30 mouse cellular contexts compared by ENCODE assay signal in the genomic region with DNA sequence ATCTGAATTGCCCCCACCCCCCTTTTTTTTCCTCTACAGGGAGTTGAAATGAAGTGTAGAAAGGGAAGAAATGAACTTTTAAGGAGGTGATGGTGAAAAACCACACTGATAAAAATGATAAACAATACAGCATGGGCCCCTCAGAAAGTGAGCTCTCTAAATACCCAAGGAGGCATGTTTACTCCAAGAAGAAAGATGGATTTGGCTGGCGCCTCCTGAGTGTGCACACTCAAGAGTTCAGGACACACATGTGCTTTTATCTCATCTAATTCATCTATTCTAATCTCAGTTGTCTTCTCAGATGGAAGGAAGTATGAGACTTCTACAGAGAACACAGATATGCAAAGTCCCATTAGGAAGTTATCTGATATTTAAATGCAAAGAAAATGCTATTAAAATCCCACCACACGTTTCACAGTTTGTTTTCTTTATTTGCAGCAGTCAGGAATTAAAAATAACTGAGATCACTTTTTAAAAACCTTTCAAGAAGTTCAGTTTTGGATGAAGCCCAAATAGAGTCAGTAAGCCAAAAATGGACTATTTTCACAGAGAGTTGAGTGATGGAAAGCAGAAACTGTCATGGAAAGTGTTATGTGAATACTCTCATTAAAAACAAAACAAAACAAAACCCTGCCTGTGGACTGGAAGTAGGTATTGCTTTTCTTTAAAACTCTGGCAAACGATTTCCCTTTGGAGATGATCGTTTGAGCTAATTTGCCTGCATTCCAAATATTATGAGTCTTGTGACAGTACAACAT.
DNase-seq lines count a peak whose midpoint lies in the region; ATAC-seq and TF ChIP-seq lines count a peak whose summit lies in the region.
"Had no signal": no experiment of that assay in that cellular context is flagged by ENCODE, and none has a peak within 500 bp of the region (broad histone marks: within the 10 kb centered on the region; RNA-seq: fewer than 3 reads in every experiment).

No protein-coding gene starts in this region.

- WGBS in intestine, embryonic 14.5 days: 24% methylated on average over 4 of the region's 4 CpGs
- WGBS in intestine, embryonic 15.5 days: 29% methylated on average over 4 of the region's 4 CpGs
- 24% methylated on average over 4 of the region's 4 CpGs for WGBS in lung, postnatal 0 days
- WGBS in stomach, embryonic 16.5 days: 25% methylated on average over 4 of the region's 4 CpGs

- no peak for TF ChIP-seq CTCF in lung, postnatal 0 days (IDR thresholded peaks at IDR 0.05)

- no peaks in the 10 kb centered on the region for H3K9me3 ChIP-seq in intestine, embryonic 14.5 days (ENCODE audit: control insufficient read depth, low read length)
- H3K9me3 ChIP-seq in intestine, embryonic 15.5 days: no peaks in the 10 kb centered on the region
- H3K9me3 ChIP-seq in lung, postnatal 0 days (ENCODE audit: low read length): no peaks in the 10 kb centered on the region
- H3K9me3 ChIP-seq in stomach, embryonic 16.5 days (replicated peaks; ENCODE audit: control insufficient read depth, low read length): no peaks in the 10 kb centered on the region
- H3K9me3 ChIP-seq: embryonic facial prominence, embryonic 15.5 days; forebrain, embryonic 13.5 days; G1E; heart, embryonic 13.5 days; hindbrain, embryonic 10.5 days; midbrain, embryonic 13.5 days; neural tube, embryonic 13.5 days had no signal

- no peak overlapping the region for H3K4me3 ChIP-seq in intestine, embryonic 14.5 days (ENCODE audit: low read depth, low read length)
- H3K4me3 ChIP-seq in intestine, embryonic 15.5 days (replicated peaks): no peak overlapping the region
- no peak overlapping the region for H3K4me3 ChIP-seq in lung, postnatal 0 days (ENCODE audit: low read depth, low read length)
- H3K4me3 ChIP-seq in stomach, embryonic 16.5 days (replicated peaks; ENCODE audit: low read length): no peak overlapping the region
- H3K4me3 ChIP-seq: embryonic facial prominence, embryonic 15.5 days; forebrain, embryonic 13.5 days; heart, embryonic 13.5 days; hindbrain, embryonic 10.5 days; midbrain, embryonic 13.5 days; neural tube, embryonic 13.5 days had no signal

- no peaks in the 10 kb centered on the region for H3K36me3 ChIP-seq in intestine, embryonic 14.5 days (ENCODE audit: control insufficient read depth, insufficient read depth, low read length)
- H3K36me3 ChIP-seq in intestine, embryonic 15.5 days: no peaks in the 10 kb centered on the region
- no peaks in the 10 kb centered on the region for H3K36me3 ChIP-seq in lung, postnatal 0 days (ENCODE audit: insufficient read depth, low read length)
- H3K36me3 ChIP-seq in stomach, embryonic 16.5 days (ENCODE audit: control insufficient read depth, insufficient read depth, low read length): no peaks in the 10 kb centered on the region
- H3K36me3 ChIP-seq: embryonic facial prominence, embryonic 15.5 days; G1E; heart, embryonic 13.5 days; hindbrain, embryonic 10.5 days; midbrain, embryonic 13.5 days; neural tube, embryonic 13.5 days had no signal

- TF ChIP-seq EP300 in lung, postnatal 0 days (IDR thresholded peaks at IDR 0.05): no peak

- H3K4me2 ChIP-seq in intestine, embryonic 14.5 days (ENCODE audit: low read length): no peak overlapping the region
- H3K4me2 ChIP-seq in intestine, embryonic 15.5 days (replicated peaks): no peak overlapping the region
- H3K4me2 ChIP-seq in lung, postnatal 0 days (replicated peaks; ENCODE audit: low read depth, low read length): no peak overlapping the region
- no peak overlapping the region for H3K4me2 ChIP-seq in stomach, embryonic 16.5 days (ENCODE audit: low read depth, low read length)
- H3K4me2 ChIP-seq: embryonic facial prominence, embryonic 15.5 days; forebrain, embryonic 13.5 days; heart, embryonic 13.5 days; midbrain, embryonic 13.5 days; neural tube, embryonic 13.5 days had no signal

- peak; percentile 5 for DNase-seq in embryo, embryonic 11 days
- DNase-seq in embryo, embryonic 9.5 days (ENCODE audit: extremely low spot score): no peak
- DNase-seq in intestine, embryonic 14.5 days (ENCODE audit: low spot score): no peak
- peak; percentile 7 for DNase-seq in lung, postnatal 0 days (ENCODE audit: low spot score)
- DNase-seq in lung, postnatal 14 days: no peak
- DNase-seq: adrenal gland, adult 8-10 months; cerebellum, adult 2 months; cerebellum, postnatal 14 days; gastrocnemius, postnatal 25 days; heart, adult 11 months; heart, postnatal 14 days; kidney, adult 8-10 months; kidney, postnatal 4 days; liver; thymus, adult 18-20 months; thymus, postnatal 36 days had no signal

- no peaks in the 10 kb centered on the region for H3K4me1 ChIP-seq in intestine, embryonic 14.5 days (replicated peaks; ENCODE audit: control insufficient read depth, insufficient read depth, low read length)
- no peaks in the 10 kb centered on the region for H3K4me1 ChIP-seq in intestine, embryonic 15.5 days (replicated peaks)
- H3K4me1 ChIP-seq in lung, postnatal 0 days (ENCODE audit: insufficient read depth, low read depth, low read length): no peaks in the 10 kb centered on the region
- no peaks in the 10 kb centered on the region; the same call in 1 of the 2 replicates for H3K4me1 ChIP-seq in stomach, embryonic 16.5 days (ENCODE audit: control insufficient read depth, insufficient read depth, low read length)
- H3K4me1 ChIP-seq: embryonic facial prominence, embryonic 15.5 days; forebrain, embryonic 13.5 days; heart, embryonic 13.5 days; hindbrain, embryonic 10.5 days; midbrain, embryonic 13.5 days; neural tube, embryonic 13.5 days had no signal

- no peak overlapping the region for H3K9ac ChIP-seq in intestine, embryonic 14.5 days (ENCODE audit: low read length)
- no peak overlapping the region for H3K9ac ChIP-seq in intestine, embryonic 15.5 days
- H3K9ac ChIP-seq in lung, postnatal 0 days (replicated peaks; ENCODE audit: low read depth): no peak overlapping the region
- no peak overlapping the region for H3K9ac ChIP-seq in stomach, embryonic 16.5 days (ENCODE audit: low read length)
- H3K9ac ChIP-seq: embryonic facial prominence, embryonic 15.5 days; forebrain, embryonic 13.5 days; heart, embryonic 13.5 days; liver, embryonic 14.5 days; midbrain, embryonic 13.5 days; neural tube, embryonic 13.5 days had no signal

- ATAC-seq in intestine, embryonic 14.5 days (replicated peaks; ENCODE audit: low FRiP score, low TSS enrichment, low read depth): no peak
- ATAC-seq in intestine, embryonic 15.5 days: no peak
- no peak for ATAC-seq in lung, postnatal 0 days
- peak; percentile 50; the same call in 1 of the 2 replicates for ATAC-seq in stomach, embryonic 16.5 days (ENCODE audit: insufficient read depth, low FRiP score)
- ATAC-seq: forebrain, embryonic 13.5 days; hindbrain, embryonic 16.5 days; intestine, embryonic 16.5 days; midbrain, embryonic 13.5 days had no signal

- H3K27ac ChIP-seq in intestine, embryonic 14.5 days (ENCODE audit: low read depth): 0 out of 2 replicates have a peak overlapping the region, but pooled peaks have one; percentile 16
- H3K27ac ChIP-seq in intestine, embryonic 15.5 days: no peak overlapping the region
- no peak overlapping the region for H3K27ac ChIP-seq in lung, postnatal 0 days (ENCODE audit: low read length)
- H3K27ac ChIP-seq in stomach, embryonic 16.5 days (ENCODE audit: low read length): no peak overlapping the region; the same call in 1 of the 2 replicates
- H3K27ac ChIP-seq: embryonic facial prominence, embryonic 15.5 days; forebrain, embryonic 13.5 days; heart, embryonic 13.5 days; hindbrain, embryonic 10.5 days; kidney, postnatal 0 days; liver, embryonic 14.5 days; macrophage; midbrain, embryonic 13.5 days; neural tube, embryonic 13.5 days had no signal

- no peaks in the 10 kb centered on the region for H3K27me3 ChIP-seq in intestine, embryonic 14.5 days (replicated peaks; ENCODE audit: control insufficient read depth, insufficient read depth, low read length)
- H3K27me3 ChIP-seq in intestine, embryonic 15.5 days (replicated peaks): no peaks in the 10 kb centered on the region
- no peaks in the 10 kb centered on the region for H3K27me3 ChIP-seq in lung, postnatal 0 days (replicated peaks; ENCODE audit: insufficient read depth, low read length)
- H3K27me3 ChIP-seq in stomach, embryonic 16.5 days (ENCODE audit: control insufficient read depth, insufficient read depth, low read length): no peaks in the 10 kb centered on the region
- H3K27me3 ChIP-seq: embryonic facial prominence, embryonic 15.5 days; forebrain, embryonic 13.5 days; heart, embryonic 13.5 days; midbrain, embryonic 13.5 days; neural tube, embryonic 13.5 days had no signal

Comparison
In these comparisons a context has a peak if more than half of its experiments do, and no peak if none do; other contexts are left out.
1. DNase-seq: peak in embryo, embryonic 11 days (single experiment) and lung, postnatal 0 days (single experiment); none in embryo, embryonic 9.5 days (single experiment), intestine, embryonic 14.5 days (single experiment) and lung, postnatal 14 days (single experiment).